Mouse (Mus musculus): Measurements from ENCODE around the gene Gsta2.
"Not testable (repeated sequence)": the region's sequence is repeated elsewhere in the genome, so short reads cannot be mapped to it uniquely, and the experiment has no call there.

Gsta2 gene

GRCm38 (mm10) chr9:78365850-78366544, 10.4 kb upstream of the Gsta2 start:
- DNase-seq: no peak

- no peak for DNase-seq
These were observed 9.1 kb upstream of the Gsta2 start for GRCm38 (mm10) chr9:78364701-78365100.

GRCm38 (mm10) chr9:78363374-78363773, 7.8 kb upstream of the Gsta2 start:
- no peak for DNase-seq

- DNase-seq: no peak
These were observed 4.9 kb upstream of the Gsta2 start for GRCm38 (mm10) chr9:78360484-78360872.

- no peak for DNase-seq
These were observed 4.3 kb upstream of the Gsta2 start for GRCm38 (mm10) chr9:78359750-78360483.

- DNase-seq: peak; percentile 83
These were observed 2.5 kb upstream of the Gsta2 start for GRCm38 (mm10) chr9:78358053-78358452.

GRCm38 (mm10) chr9:78354665-78355578, 666 bp downstream of the Gsta2 start:
- DNase-seq: no peak

- DNase-seq: no peak
These were observed 3.9 kb downstream of the Gsta2 start for GRCm38 (mm10) chr9:78351504-78352220.

- DNase-seq: not testable (repeated sequence)
These were observed 5.6 kb downstream of the Gsta2 start for GRCm38 (mm10) chr9:78350007-78350406.

GRCm38 (mm10) chr9:78349141-78349540, 6.4 kb downstream of the Gsta2 start:
- DNase-seq: not testable (repeated sequence)

- DNase-seq: not testable (repeated sequence)
These were observed 7.2 kb downstream of the Gsta2 start for GRCm38 (mm10) chr9:78348206-78349004.

- DNase-seq: peak; percentile 21
These were observed 8.6 kb downstream of the Gsta2 start for GRCm38 (mm10) chr9:78347004-78347403.

- not testable (repeated sequence) for DNase-seq
These were observed 10.4 kb downstream of the Gsta2 start for GRCm38 (mm10) chr9:78345235-78345634.

- DNase-seq: not testable (repeated sequence)
These were observed 12.5 kb downstream of the Gsta2 start for GRCm38 (mm10) chr9:78343055-78343454.

GRCm38 (mm10) chr9:78342494-78342893, 13.1 kb downstream of the Gsta2 start:
- DNase-seq: not testable (repeated sequence)

- peak; percentile 21 for DNase-seq
These were observed 15.3 kb downstream of the Gsta2 start for GRCm38 (mm10) chr9:78340324-78340723.

GRCm38 (mm10) chr9:78337050-78337449, 18.5 kb downstream of the Gsta2 start:
- not testable (repeated sequence) for DNase-seq

- not testable (repeated sequence) for DNase-seq
These were observed 28.3 kb downstream of the Gsta2 start, which contains the start of gene Omt2b for GRCm38 (mm10) chr9:78327289-78327688. Gene Omt2b (plus strand): TSS chr9:78327589.

GRCm38 (mm10) chr9:78319499-78319898, 36.1 kb downstream of the Gsta2 start:
- DNase-seq: no peak

- no peak for DNase-seq
These were observed 40.9 kb downstream of the Gsta2 start, which contains the start of gene Omt2a for GRCm38 (mm10) chr9:78314696-78315095. Gene Omt2a (minus strand): TSS chr9:78314796.

- DNase-seq: not testable (repeated sequence)
These were observed 47.5 kb downstream of the Gsta2 start for GRCm38 (mm10) chr9:78308122-78308521.
